Mouse (Mus musculus): ENCODE measurements around the gene Chst11.

- TF ChIP-seq CTCF (IDR thresholded peaks at IDR 0.05; ENCODE audit: insufficient read depth, low read depth, low read length): no peak
- TF ChIP-seq POLR2A (IDR thresholded peaks at IDR 0.05; ENCODE audit: insufficient read depth, low read depth, low read length): no peak
Observed at GRCm38 (mm10) chr10:83178151-83178550, 192.9 kb downstream of the Chst11 start.
